Mouse (Mus musculus) Muller cell, postnatal 12 days (primary cell): ENCODE measurements around the gene Cbfa2t3.
A peak's percentile ranks its signal among the peaks of the same experiment; 100 is the strongest.

Experiments
- DNase-seq: peaks from one replicate; pipeline ENCODE4 v3.0.0-alpha.2; 2015; ENCODE audit errors: inconsistent ontology term

Cbfa2t3 gene

GRCm38 (mm10) chr8:122692152-122692551, 6.8 kb downstream of the Cbfa2t3 start:
- DNase-seq, result no peak

- DNase-seq, result peak; percentile 58
These were observed 7.9 kb downstream of the Cbfa2t3 start for GRCm38 (mm10) chr8:122691018-122691417.

GRCm38 (mm10) chr8:122689315-122689714, 9.6 kb downstream of the Cbfa2t3 start:
- no peak for DNase-seq

GRCm38 (mm10) chr8:122686879-122687278, 12.0 kb downstream of the Cbfa2t3 start:
- DNase-seq, result no peak

- DNase-seq, result no peak
These were observed 13.6 kb downstream of the Cbfa2t3 start for GRCm38 (mm10) chr8:122685097-122685861.

GRCm38 (mm10) chr8:122682820-122683219, 16.1 kb downstream of the Cbfa2t3 start:
- DNase-seq, result no peak

- no peak for DNase-seq
These were observed 18.7 kb downstream of the Cbfa2t3 start for GRCm38 (mm10) chr8:122680171-122680570.

- no peak for DNase-seq
These were observed 19.5 kb downstream of the Cbfa2t3 start for GRCm38 (mm10) chr8:122679325-122679920.

- DNase-seq, result no peak
These were observed 20.1 kb downstream of the Cbfa2t3 start for GRCm38 (mm10) chr8:122678896-122679210.

GRCm38 (mm10) chr8:122678061-122678895, 20.6 kb downstream of the Cbfa2t3 start:
- DNase-seq, result peak; percentile 59

- no peak for DNase-seq
These were observed 21.4 kb downstream of the Cbfa2t3 start for GRCm38 (mm10) chr8:122677481-122678021.

- DNase-seq, result peak; percentile 59
These were observed 22.1 kb downstream of the Cbfa2t3 start for GRCm38 (mm10) chr8:122676621-122677480.

- no peak for DNase-seq
These were observed 23.1 kb downstream of the Cbfa2t3 start for GRCm38 (mm10) chr8:122675596-122676420.

GRCm38 (mm10) chr8:122674999-122675398, 23.9 kb downstream of the Cbfa2t3 start:
- no peak for DNase-seq

- DNase-seq, result no peak
These were observed 24.9 kb downstream of the Cbfa2t3 start for GRCm38 (mm10) chr8:122673989-122674388.

- DNase-seq, result no peak
These were observed 27.0 kb downstream of the Cbfa2t3 start for GRCm38 (mm10) chr8:122671894-122672293.

- no peak for DNase-seq
These were observed 28.2 kb downstream of the Cbfa2t3 start for GRCm38 (mm10) chr8:122670718-122671117.

GRCm38 (mm10) chr8:122670001-122670400, 28.9 kb downstream of the Cbfa2t3 start:
- no peak for DNase-seq

GRCm38 (mm10) chr8:122669370-122669769, 29.5 kb downstream of the Cbfa2t3 start:
- DNase-seq, result no peak

- DNase-seq, result no peak
These were observed 31.1 kb downstream of the Cbfa2t3 start for GRCm38 (mm10) chr8:122667854-122668253.
